Mouse (Mus musculus) erythroblast, embryonic 14.5 days (primary cell): ENCODE results near the gene Qars.

Source experiments
- GATA1 ChIP-seq: IDR thresholded peaks from 2 replicates; pipeline ENCODE4 v1.6.1; 2012; ENCODE audit warnings: low read length, inconsistent platforms, mixed read lengths
- TAL1 ChIP-seq: IDR thresholded peaks from 3 replicates; pipeline ENCODE4 v1.6.1; 2012; ENCODE audit warnings: low read length, inconsistent platforms, mixed read lengths

DNA sequence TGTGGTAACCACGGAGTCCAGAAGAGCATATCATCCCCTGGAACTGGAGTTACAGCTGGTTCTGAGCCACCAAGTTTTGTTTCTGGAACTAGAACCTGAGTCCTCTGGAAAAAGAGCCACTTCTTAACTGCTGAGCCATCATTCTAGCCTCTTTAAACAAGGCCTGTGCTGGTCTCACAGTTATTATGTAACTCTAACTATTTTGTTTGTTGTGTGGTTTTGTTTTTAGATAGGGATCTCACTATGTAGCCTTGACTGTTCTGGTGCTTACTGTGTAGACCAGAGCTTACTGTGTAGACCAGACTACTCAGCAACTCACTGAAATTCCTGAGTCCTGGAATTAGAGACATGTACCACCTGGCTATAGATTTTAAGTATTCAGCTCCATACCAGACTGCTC, 39.4 kb downstream of the Qars start:
- no peak for TF ChIP-seq TAL1
- no peak for TF ChIP-seq GATA1
